Mouse (Mus musculus) skeletal muscle tissue, adult 2 months (tissue): Measurements from ENCODE around the gene Ptk7.

ENCODE experiments used
- DNase-seq: peaks from one replicate; pipeline ENCODE4 v3.0.0-alpha.2; 2012; ENCODE audit warnings: low read depth, low spot score

The Ptk7 gene

DNA sequence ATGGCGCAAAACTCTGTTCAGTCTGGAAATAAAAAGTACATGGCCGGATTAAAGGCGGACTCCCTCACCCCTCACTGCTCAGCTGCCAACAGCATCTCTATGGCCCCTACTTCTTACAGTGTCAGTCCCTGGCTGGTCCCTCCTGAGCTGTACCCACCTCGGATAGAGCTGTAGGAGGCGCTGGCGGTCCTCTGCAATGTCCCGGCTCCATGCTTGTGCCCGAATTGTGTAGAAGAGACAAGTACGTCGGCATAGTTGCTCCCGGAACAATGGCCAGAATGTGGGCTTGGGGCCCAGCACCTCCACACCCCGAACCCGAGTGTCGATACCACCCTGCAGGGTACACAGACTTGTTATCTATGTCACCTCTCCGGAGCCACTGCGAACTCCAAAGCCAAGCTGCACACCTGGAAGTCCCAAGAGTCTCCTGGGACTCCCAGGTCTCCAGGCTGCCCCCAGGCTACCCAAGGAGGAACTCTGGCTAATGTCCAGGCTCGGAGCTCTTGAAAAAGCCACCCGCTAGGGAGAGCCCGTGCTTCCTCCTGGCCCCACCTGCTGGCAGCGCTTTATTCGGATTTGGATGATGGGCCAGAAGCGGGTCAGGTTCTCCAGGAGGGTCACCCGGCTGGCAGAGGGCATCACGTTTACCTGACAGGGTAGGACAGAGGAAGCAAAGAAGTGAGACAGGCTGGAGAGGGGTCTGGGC is 107.2 kb downstream of the Ptk7 start:
- DNase-seq, result no peak

DNA sequence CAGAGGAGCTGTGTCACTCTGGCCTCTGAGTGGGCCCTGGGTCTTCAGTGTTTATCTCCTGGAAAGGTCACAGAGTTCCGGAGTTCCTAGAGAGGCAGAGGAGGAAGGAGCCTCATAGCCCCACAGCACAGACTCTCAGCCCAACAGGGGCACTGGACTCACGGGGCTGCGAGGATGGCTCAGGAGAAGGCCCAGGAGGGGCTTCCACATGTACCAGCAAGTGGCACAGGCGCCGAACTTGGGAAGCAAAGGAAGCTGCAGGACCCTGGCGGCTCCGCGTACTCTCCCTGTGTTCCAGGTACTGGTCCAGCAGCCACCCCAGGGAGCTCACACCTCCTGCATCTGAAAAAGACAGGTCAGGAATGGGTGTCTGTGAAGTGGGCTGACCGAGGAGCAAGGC is 108.1 kb downstream of the Ptk7 start:
- DNase-seq, result no peak

DNA sequence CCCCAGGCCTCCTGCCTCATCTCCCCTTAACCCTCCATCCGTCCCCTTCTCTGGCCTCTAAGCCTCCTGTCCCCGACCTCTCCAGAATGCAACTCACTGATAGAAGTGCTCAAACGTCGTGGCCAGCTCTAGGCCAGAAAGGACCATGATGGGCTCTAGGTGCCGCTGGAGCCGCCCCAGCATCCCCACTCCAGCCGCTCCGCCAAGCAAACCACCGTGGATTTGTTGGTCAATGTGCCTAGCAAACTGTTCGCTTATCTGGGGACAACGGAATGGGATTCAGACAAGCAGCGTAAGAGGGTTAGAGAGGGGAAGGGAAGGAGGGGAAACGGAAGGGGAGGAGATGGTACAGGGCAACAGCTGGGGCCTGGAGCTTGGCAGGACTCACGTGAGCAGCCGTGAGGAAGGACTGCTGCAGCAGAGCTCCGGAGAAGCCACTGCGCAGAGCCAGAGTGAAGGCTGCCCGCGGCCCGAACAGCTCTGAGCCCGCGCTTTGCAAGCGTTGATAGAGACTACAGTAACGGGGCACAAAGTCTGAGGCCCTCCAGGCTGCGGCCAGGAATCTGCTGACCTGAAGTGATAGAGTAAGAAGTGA is 108.8 kb downstream of the Ptk7 start:
- DNase-seq, result no peak

DNA sequence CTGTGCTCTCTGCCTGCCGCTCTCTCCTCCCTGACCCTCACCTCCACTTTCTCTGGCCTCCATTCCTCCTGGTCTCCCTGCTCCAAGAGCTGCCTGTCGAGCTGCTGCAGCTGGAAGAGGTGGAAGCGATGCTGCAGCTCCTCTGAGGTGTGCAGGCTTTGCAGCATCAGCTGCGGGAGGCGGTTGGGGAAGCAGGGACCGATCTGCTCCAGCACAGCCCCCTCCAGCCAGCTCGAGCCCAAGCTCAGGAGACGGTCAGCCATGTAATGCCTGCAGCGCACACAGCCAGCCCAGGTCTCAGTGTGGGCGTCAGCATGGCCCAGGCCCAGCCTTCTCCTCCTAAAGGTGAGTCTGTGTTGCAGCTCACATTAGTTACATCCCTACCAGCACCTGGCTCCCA is 109.3 kb downstream of the Ptk7 start:
- DNase-seq, result no peak
